8 mouse cellular contexts compared by ENCODE assay signal in genomic region chr3:122246986-122247767, GRCm38 (mm10). TPM values are rescaled to one million over a fixed set of nuclear protein-coding genes. Genes with fewer than 3 reads are reported as not detected.
A peak's percentile ranks its signal among the peaks of the same experiment; 100 is the strongest.
DNase-seq lines count a peak whose midpoint lies in the region; ATAC-seq lines count a peak whose summit lies in the region.

No protein-coding gene starts in this region.

- no peaks in the 10 kb centered on the region for H3K27me3 ChIP-seq in lung, embryonic 16.5 days (ENCODE audit: control insufficient read depth, insufficient read depth, low read depth, low read length)
- no peaks in the 10 kb centered on the region for H3K27me3 ChIP-seq in embryonic facial prominence, embryonic 15.5 days
- H3K27me3 ChIP-seq in kidney, embryonic 14.5 days (ENCODE audit: control insufficient read depth, insufficient read depth, low read length): no peaks in the 10 kb centered on the region
- H3K27me3 ChIP-seq in midbrain, embryonic 13.5 days: no peaks in the 10 kb centered on the region

- ATAC-seq in lung, embryonic 16.5 days (ENCODE audit: low read depth): no peak
- ATAC-seq in embryonic facial prominence, embryonic 15.5 days (ENCODE audit: insufficient number of reproducible peaks, low FRiP score, low TSS enrichment, low read depth): no peak
- no peak for ATAC-seq in kidney, embryonic 14.5 days (ENCODE audit: low FRiP score, low TSS enrichment)
- no peak for ATAC-seq in midbrain, embryonic 13.5 days
- no peak for ATAC-seq in monocyte, adult 5-6 weeks (replicated peaks; ENCODE audit: insufficient number of reproducible peaks, low FRiP score, low TSS enrichment, poor library complexity, severe bottlenecking)

- no peak for DNase-seq in lung, postnatal 14 days
- no peak for DNase-seq in adrenal gland, postnatal 4 days (ENCODE audit: low spot score in 2 of 2)
- no peak for DNase-seq in gastrocnemius, adult 8-10 months (ENCODE audit: low spot score in 2 of 2)

- H3K4me1 ChIP-seq in lung, embryonic 16.5 days (replicated peaks; ENCODE audit: control insufficient read depth, insufficient read depth, low read length): peaks cover 26% of the 10 kb centered on the region
- H3K4me1 ChIP-seq in embryonic facial prominence, embryonic 15.5 days: peaks cover 21% of the 10 kb centered on the region
- H3K4me1 ChIP-seq in kidney, embryonic 14.5 days (ENCODE audit: control insufficient read depth, insufficient read depth, low read length): peaks cover 11% of the 10 kb centered on the region
- peaks cover 19% of the 10 kb centered on the region for H3K4me1 ChIP-seq in midbrain, embryonic 13.5 days (replicated peaks)

- peak overlapping the region; percentile 97 for H3K4me3 ChIP-seq in lung, embryonic 16.5 days (ENCODE audit: low read length)
- peak overlapping the region; percentile 87; the same call in 1 of the 2 replicates for H3K4me3 ChIP-seq in embryonic facial prominence, embryonic 15.5 days (replicated peaks)
- peak overlapping the region; percentile 88; the same call in 1 of the 2 replicates for H3K4me3 ChIP-seq in kidney, embryonic 14.5 days (ENCODE audit: low read length)
- H3K4me3 ChIP-seq in midbrain, embryonic 13.5 days (replicated peaks): peak overlapping the region; percentile 81

- WGBS in lung, embryonic 16.5 days: 45% methylated on average over 12 of the region's 12 CpGs
- WGBS in embryonic facial prominence, embryonic 15.5 days: 65% methylated on average over 12 of the region's 12 CpGs
- 65% methylated on average over 12 of the region's 12 CpGs for WGBS in kidney, embryonic 14.5 days
- WGBS in midbrain, embryonic 13.5 days: 69% methylated on average over 12 of the region's 12 CpGs

- H3K4me2 ChIP-seq in lung, embryonic 16.5 days (ENCODE audit: low read depth, low read length): peak overlapping the region; percentile 78
- peak overlapping the region; percentile 4; the same call in 1 of the 2 replicates for H3K4me2 ChIP-seq in embryonic facial prominence, embryonic 15.5 days (replicated peaks)
- H3K4me2 ChIP-seq in kidney, embryonic 14.5 days (replicated peaks; ENCODE audit: low read depth, low read length): peak overlapping the region; percentile 82; the same call in 1 of the 2 replicates
- peak overlapping the region; percentile 62 for H3K4me2 ChIP-seq in midbrain, embryonic 13.5 days (replicated peaks)

- no peak overlapping the region for H3K27ac ChIP-seq in lung, embryonic 16.5 days (ENCODE audit: low read length)
- no peak overlapping the region for H3K27ac ChIP-seq in embryonic facial prominence, embryonic 15.5 days (replicated peaks)
- no peak overlapping the region for H3K27ac ChIP-seq in kidney, embryonic 14.5 days (ENCODE audit: low read depth, low read length)
- H3K27ac ChIP-seq in midbrain, embryonic 13.5 days: no peak overlapping the region

- no peaks in the 10 kb centered on the region for H3K9me3 ChIP-seq in lung, embryonic 16.5 days (ENCODE audit: control insufficient read depth, low read length)
- H3K9me3 ChIP-seq in embryonic facial prominence, embryonic 15.5 days (replicated peaks): no peaks in the 10 kb centered on the region
- no peaks in the 10 kb centered on the region for H3K9me3 ChIP-seq in kidney, embryonic 14.5 days (ENCODE audit: control insufficient read depth, low read length)
- no peaks in the 10 kb centered on the region for H3K9me3 ChIP-seq in midbrain, embryonic 13.5 days

- H3K9ac ChIP-seq in lung, embryonic 16.5 days (ENCODE audit: low read length): no peak overlapping the region; the same call in 1 of the 2 replicates
- H3K9ac ChIP-seq in embryonic facial prominence, embryonic 15.5 days: no peak overlapping the region
- H3K9ac ChIP-seq in kidney, embryonic 14.5 days (ENCODE audit: low read depth, low read length): 0 out of 2 replicates have a peak overlapping the region, but pooled peaks have one; percentile 0
- no peak overlapping the region for H3K9ac ChIP-seq in midbrain, embryonic 13.5 days (replicated peaks)

- H3K36me3 ChIP-seq in lung, embryonic 16.5 days (ENCODE audit: control insufficient read depth, insufficient read depth, low read length): no peaks in the 10 kb centered on the region
- no peaks in the 10 kb centered on the region for H3K36me3 ChIP-seq in embryonic facial prominence, embryonic 15.5 days
- no peaks in the 10 kb centered on the region for H3K36me3 ChIP-seq in kidney, embryonic 14.5 days (ENCODE audit: control insufficient read depth, insufficient read depth, low read length)
- no peaks in the 10 kb centered on the region for H3K36me3 ChIP-seq in midbrain, embryonic 13.5 days

RNA-seq across cellular contexts. Expression of gene Gclm, which starts 1.8 kb away (rescaled TPM):
- polyA plus RNA-seq in lung, embryonic 16.5 days (2015; fragmentation: Nextera tagmentation; extraction: Ambion mirVana): 72.9 and 78.0 TPM in 2 replicates
- polyA plus RNA-seq in embryonic facial prominence, embryonic 15.5 days (2015; fragmentation: Nextera tagmentation; extraction: Ambion mirVana): 68.6 and 74.2 TPM in 2 replicates
- polyA plus RNA-seq in kidney, embryonic 14.5 days (2014; fragmentation: Nextera tagmentation; extraction: Ambion mirVana): 67.9 and 76.2 TPM in 2 replicates
- 39.7 and 45.2 TPM in 2 replicates for polyA plus RNA-seq in midbrain, embryonic 13.5 days (2015; fragmentation: Nextera tagmentation; extraction: Ambion mirVana)
- 10 to 100 TPM; 74.6 to 88.1 TPM for total RNA-seq in adrenal gland, postnatal 4 days (2021)
- total RNA-seq in monocyte, adult 5-6 weeks (2017): 15.3 to 20.7 TPM (median 18.5 TPM) in 3 replicates
- total RNA-seq in gastrocnemius, adult 8-10 months (2022): 10 to 100 TPM; 22.7 to 40.7 (median 35.6) TPM

RNA-seq across cellular contexts. Expression of gene Dnttip2, which starts 27.0 kb away (rescaled TPM):
- 60.4 and 61.8 TPM in 2 replicates for polyA plus RNA-seq in lung, embryonic 16.5 days (2015; fragmentation: Nextera tagmentation; extraction: Ambion mirVana)
- 63.8 and 65.0 TPM in 2 replicates for polyA plus RNA-seq in embryonic facial prominence, embryonic 15.5 days (2015; fragmentation: Nextera tagmentation; extraction: Ambion mirVana)
- polyA plus RNA-seq in kidney, embryonic 14.5 days (2014; fragmentation: Nextera tagmentation; extraction: Ambion mirVana): 82.3 and 85.5 TPM in 2 replicates
- polyA plus RNA-seq in midbrain, embryonic 13.5 days (2015; fragmentation: Nextera tagmentation; extraction: Ambion mirVana): 62.9 and 68.4 TPM in 2 replicates
- total RNA-seq in adrenal gland, postnatal 4 days (2021): 10 to 100 TPM; 47.4 to 52.4 TPM
- total RNA-seq in monocyte, adult 5-6 weeks (2017): 121 to 170 TPM (median 151 TPM) in 3 replicates
- 10 to 100 TPM; 25.0 to 33.4 (median 29.7) TPM for total RNA-seq in gastrocnemius, adult 8-10 months (2022)

RNA-seq across cellular contexts. Expression of gene Bcar3, which starts 46.8 kb away (rescaled TPM):
- 14.8 and 16.9 TPM in 2 replicates for polyA plus RNA-seq in lung, embryonic 16.5 days (2015; fragmentation: Nextera tagmentation; extraction: Ambion mirVana)
- polyA plus RNA-seq in embryonic facial prominence, embryonic 15.5 days (2015; fragmentation: Nextera tagmentation; extraction: Ambion mirVana): 11.3 and 12.6 TPM in 2 replicates
- 9.6 and 13.7 TPM in 2 replicates for polyA plus RNA-seq in kidney, embryonic 14.5 days (2014; fragmentation: Nextera tagmentation; extraction: Ambion mirVana)
- 8.0 and 8.9 TPM in 2 replicates for polyA plus RNA-seq in midbrain, embryonic 13.5 days (2015; fragmentation: Nextera tagmentation; extraction: Ambion mirVana)
- 10 to 100 TPM; 47.6 to 54.2 TPM for total RNA-seq in adrenal gland, postnatal 4 days (2021)
- 5.9 to 13.0 TPM (median 7.0 TPM) in 3 replicates for total RNA-seq in monocyte, adult 5-6 weeks (2017)
- total RNA-seq in gastrocnemius, adult 8-10 months (2022): 1 to 10 TPM; 3.3 to 8.9 (median 4.4) TPM

Comparison
In these comparisons a context has a peak if more than half of its experiments do, and no peak if none do; other contexts are left out.
1. H3K4me2 ChIP-seq: peak in every context shown above with its lines; median percentile 82 in kidney, embryonic 14.5 days; 78 in lung, embryonic 16.5 days; 62 in midbrain, embryonic 13.5 days; 4 in embryonic facial prominence, embryonic 15.5 days.